Mouse (Mus musculus): ENCODE measurements around the gene Csf2.
A peak's percentile ranks its signal among the peaks of the same experiment; 100 is the strongest.
"Not testable (repeated sequence)": the region's sequence is repeated elsewhere in the genome, so short reads cannot be mapped to it uniquely, and the experiment has no call there.

The Csf2 gene

GRCm38 (mm10) chr11:54248940-54249717 lies at the start of gene Csf2:
Csf2 (minus strand) TSS chr11:54249667.
- DNase-seq (ENCODE audit: low spot score): no peak

- no peak for DNase-seq (ENCODE audit: low spot score)
Measured at GRCm38 (mm10) chr11:54298777-54299176, 49.3 kb upstream of the Csf2 start.

- not testable (repeated sequence) for DNase-seq (ENCODE audit: low spot score)
Measured at GRCm38 (mm10) chr11:54297471-54297870, 48.0 kb upstream of the Csf2 start.

GRCm38 (mm10) chr11:54296734-54297133 lies 47.3 kb upstream of the Csf2 start:
- no peak for DNase-seq (ENCODE audit: low spot score)

GRCm38 (mm10) chr11:54295971-54296370 lies 46.5 kb upstream of the Csf2 start:
- DNase-seq (ENCODE audit: low spot score): no peak

GRCm38 (mm10) chr11:54293980-54294807 lies 44.7 kb upstream of the Csf2 start:
- DNase-seq (ENCODE audit: low spot score): no peak

- no peak for DNase-seq (ENCODE audit: low spot score)
Measured at GRCm38 (mm10) chr11:54292163-54292562, 42.7 kb upstream of the Csf2 start.

- no peak for DNase-seq (ENCODE audit: low spot score)
Measured at GRCm38 (mm10) chr11:54287821-54288453, 38.5 kb upstream of the Csf2 start.

- no peak for DNase-seq (ENCODE audit: low spot score)
Measured at GRCm38 (mm10) chr11:54271437-54271949, 22.0 kb upstream of the Csf2 start.

GRCm38 (mm10) chr11:54269191-54269896 lies 19.9 kb upstream of the Csf2 start:
- DNase-seq (ENCODE audit: low spot score): no peak

GRCm38 (mm10) chr11:54267177-54267576 lies 17.7 kb upstream of the Csf2 start, which contains the start of gene Il3:
Il3 (minus strand) TSS chr11:54267277.
- no peak for DNase-seq (ENCODE audit: low spot score)

GRCm38 (mm10) chr11:54264542-54264941 lies 15.1 kb upstream of the Csf2 start:
- DNase-seq (ENCODE audit: low spot score): peak; percentile 72

- DNase-seq (ENCODE audit: low spot score): no peak
Measured at GRCm38 (mm10) chr11:54263405-54264031, 14.1 kb upstream of the Csf2 start.

- peak; percentile 71 for DNase-seq (ENCODE audit: low spot score)
Measured at GRCm38 (mm10) chr11:54256624-54257376, 7.3 kb upstream of the Csf2 start.

GRCm38 (mm10) chr11:54254114-54254513 lies 4.6 kb upstream of the Csf2 start:
- no peak for DNase-seq (ENCODE audit: low spot score)

- DNase-seq (ENCODE audit: low spot score): no peak
Measured at GRCm38 (mm10) chr11:54250575-54250974, 1.1 kb upstream of the Csf2 start.

GRCm38 (mm10) chr11:54249748-54250147 lies 281 bp upstream of the Csf2 start:
- no peak for DNase-seq (ENCODE audit: low spot score)

- DNase-seq (ENCODE audit: low spot score): no peak
Measured at GRCm38 (mm10) chr11:54247251-54247950, 2.1 kb downstream of the Csf2 start.

- DNase-seq (ENCODE audit: low spot score): no peak
Measured at GRCm38 (mm10) chr11:54244465-54244864, 5.0 kb downstream of the Csf2 start.

GRCm38 (mm10) chr11:54242494-54242893 lies 7.0 kb downstream of the Csf2 start:
- no peak for DNase-seq (ENCODE audit: low spot score)

Measured in testis, postnatal 10 days (tissue).